Mouse (Mus musculus): ENCODE measurements around the gene Tmem175.
A peak's percentile ranks its signal among the peaks of the same experiment; 100 is the strongest.
"Not testable (repeated sequence)": the region's sequence is repeated elsewhere in the genome, so short reads cannot be mapped to it uniquely, and the experiment has no call there.

Tmem175 gene

DNA sequence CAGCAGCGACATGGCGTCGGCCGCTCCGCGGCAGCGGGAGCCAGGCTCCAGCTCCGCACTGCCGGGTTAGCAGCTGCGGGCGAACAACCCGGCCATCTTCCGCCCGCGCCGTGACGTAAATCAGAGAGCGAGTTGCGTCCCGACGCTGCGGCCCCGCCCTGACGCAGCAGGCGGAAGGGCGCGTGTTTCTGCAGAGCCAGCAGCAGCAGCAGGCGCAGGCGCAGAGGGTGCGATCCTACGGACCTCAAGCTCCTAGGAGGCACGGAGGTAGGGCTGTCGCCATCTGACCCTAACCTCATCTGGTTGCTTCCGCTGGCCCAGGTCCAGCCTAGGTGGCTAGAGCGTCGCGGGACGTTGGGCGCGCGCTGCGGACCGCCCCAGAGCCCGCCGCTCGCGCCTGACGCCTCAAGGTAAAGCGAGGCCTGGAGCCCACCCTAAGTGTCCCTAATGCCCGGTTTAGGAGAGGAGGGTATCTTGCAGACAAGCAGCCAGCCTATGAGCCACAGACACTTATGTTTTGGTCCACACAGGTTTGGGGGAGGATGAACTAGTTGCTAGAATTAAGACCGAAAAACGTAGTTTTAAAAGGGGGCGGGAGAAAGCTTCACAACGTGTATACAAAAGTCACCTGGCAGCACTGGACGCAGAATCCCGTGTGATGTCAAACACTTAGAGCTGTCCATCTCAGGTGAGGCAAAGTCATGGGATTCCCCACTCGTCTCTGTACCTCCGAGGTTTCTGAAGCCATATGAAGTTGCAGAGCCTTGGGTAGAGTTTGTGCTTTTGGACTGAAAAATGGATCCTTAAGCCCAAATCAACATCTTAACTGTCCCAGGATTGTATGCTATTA, at the start of gene Tmem175, which contains the start of gene Gak:
Gene Tmem175 (plus strand): TSS at position 137 of the 850 bp plus-strand sequence.
Gene Gak (minus strand): TSS at position 122 of the 850 bp plus-strand sequence.
- DNase-seq (ENCODE audit: low spot score in 2 of 2): peak; percentile 91 to 94

DNA sequence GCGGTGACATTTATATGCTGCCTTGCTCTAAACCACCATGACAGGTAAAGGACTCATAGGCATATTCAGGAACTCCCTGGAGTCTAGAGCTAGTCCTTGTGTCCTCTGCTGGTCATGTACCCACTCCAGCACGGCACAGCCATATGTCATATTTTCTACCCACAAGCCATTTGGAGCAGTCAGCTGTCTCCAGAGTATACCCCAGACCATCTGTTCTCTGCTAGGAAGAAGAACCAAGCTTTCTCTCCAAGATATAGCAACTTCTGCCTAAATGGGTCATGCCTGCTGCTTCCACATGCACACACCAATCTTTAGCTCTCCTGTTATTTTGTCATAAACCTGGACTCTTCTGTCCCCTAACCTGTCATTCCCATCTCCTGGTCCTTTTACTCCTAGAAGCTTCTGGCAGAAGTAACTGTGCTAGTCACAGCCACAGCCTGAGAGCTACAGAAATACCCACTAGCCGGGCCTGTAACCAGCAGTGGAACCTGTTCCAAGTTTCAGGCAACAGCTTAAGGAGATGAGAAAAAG, 48.1 kb upstream of the Tmem175 start:
- DNase-seq (ENCODE audit: low spot score in 2 of 2): peak; percentile 49 to 84

DNA sequence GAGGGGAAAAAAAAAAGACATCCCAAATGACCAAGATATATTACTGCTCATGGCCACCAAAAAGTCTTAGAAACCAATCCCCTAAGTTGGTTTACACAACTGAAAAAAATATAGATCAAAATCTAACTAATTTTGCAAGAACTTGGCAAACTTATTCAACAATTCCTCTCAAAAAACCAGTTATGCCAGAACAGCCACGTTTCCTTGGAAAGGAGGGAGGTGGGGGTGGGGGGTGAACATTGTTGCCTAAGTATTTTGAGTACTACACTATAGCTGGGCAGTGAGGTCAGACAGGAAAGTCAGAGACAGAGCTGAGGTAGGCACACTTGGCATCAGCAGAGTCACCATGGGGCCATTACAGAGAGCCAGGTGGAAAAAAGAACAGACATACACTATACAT, 29.6 kb upstream of the Tmem175 start:
- DNase-seq (ENCODE audit: low spot score in 2 of 2): no peak

GRCm38 (mm10) chr5:108602537-108602936, 27.0 kb upstream of the Tmem175 start:
- DNase-seq (ENCODE audit: low spot score in 2 of 2): peak; percentile 19 to 30

DNA sequence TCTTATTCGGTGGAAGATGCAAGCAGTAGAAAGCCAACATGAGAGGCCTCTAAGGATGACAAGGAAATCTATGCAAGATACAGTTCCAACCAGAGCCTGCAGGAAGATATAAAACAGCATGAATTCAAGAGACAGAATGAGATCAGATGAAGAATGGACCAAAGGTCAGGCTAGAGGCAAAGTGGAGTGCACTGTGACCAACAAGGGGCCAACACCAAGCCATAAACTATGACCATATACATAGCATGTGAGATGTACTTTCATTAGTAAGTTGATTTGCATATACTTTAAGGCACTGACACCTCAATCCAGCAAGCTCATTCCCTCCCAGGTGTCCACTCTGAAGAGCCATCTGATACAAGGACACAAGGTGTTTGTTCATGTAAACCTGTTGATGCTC, 19.1 kb upstream of the Tmem175 start:
- DNase-seq (ENCODE audit: low spot score in 2 of 2): no peak

DNA sequence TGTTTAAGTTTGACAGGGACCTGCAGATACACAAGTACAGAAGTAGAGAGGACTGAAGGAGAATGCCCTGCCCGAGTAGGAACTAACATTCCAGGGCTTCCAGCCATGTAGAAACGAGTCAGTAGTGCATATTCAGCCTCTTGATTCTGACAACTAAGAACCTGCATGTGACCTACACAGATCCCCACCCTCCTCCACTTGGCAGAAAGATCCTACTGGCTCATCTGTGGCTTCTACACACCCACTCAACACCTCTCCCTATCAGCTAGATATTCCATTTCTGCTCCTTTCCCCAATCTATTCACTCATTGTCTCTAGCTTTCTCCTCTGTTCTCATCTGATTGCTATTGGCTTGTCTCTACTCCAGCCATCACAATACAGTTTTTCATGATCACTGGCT, 7.7 kb upstream of the Tmem175 start:
- DNase-seq (ENCODE audit: low spot score in 2 of 2): peak in 1 of 2 experiments; percentile 29

DNA sequence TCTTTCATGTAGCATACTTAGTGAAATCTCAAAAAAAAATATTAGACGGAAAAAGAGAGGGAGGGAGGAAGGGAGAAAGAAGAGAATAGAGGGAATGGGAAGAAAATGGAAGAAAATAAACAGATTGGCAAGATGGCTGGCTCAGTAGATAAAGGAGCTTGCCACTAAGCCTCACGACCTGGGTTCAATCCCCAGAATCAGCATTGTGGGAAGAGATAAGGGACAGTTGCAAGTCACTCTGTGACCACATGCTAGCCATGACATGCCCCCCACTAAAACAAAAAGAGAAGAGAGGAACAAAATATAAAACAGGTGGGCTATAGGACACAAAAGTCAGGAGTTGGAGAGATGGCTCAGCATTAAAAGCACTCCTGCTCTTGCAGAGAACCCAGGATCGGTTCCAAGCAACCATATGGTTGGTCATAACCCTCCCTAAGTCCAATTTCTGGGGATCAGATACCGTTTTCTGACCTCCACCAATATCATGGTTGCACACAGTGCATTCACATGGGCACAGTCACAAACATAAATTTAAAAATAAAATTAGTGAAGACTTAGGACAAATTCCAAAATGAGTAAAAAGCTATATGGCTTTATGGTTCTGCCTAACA, 3.4 kb upstream of the Tmem175 start:
- DNase-seq (ENCODE audit: low spot score in 2 of 2): no peak

DNA sequence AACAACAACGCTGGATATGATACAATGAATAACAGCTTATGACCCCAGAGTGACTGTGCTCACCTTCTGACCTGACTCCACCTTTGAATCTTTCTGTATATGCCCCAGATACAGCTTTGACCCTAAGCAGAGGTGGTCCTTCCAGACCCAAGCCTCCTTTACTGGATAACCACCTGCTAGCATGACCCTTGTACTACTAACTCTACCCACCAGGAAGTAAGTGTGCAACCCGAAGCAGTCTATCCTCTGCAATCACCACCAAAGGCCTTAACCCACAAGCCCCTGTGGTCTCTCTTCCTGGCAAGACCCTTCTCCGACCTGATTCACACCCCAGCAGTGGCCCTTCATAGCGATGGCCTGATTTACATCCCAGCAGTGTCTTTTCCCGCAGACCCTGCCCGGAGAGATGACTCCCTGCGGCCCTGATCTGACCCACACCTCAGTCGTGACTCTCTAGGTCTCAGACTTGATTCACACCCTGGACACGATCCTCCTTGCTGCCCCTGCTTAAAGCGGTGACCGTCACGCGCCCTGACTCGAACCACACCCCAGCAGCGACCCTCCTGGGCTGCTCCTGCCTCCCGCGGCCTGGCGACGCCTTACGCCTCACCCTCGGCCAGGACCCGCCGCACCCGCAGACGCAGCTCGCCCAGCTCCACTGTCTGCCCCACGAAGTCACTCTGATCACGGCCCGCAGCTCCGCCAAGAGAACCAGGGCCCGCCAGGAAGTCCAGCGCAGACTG, 508 bp upstream of the Tmem175 start:
- peak in 1 of 2 experiments; percentile 27 for DNase-seq (ENCODE audit: low spot score in 2 of 2)

GRCm38 (mm10) chr5:108633676-108634075, 4.1 kb downstream of the Tmem175 start:
- no peak for DNase-seq (ENCODE audit: low spot score in 2 of 2)

- DNase-seq (ENCODE audit: low spot score in 2 of 2): not testable (repeated sequence)
These were observed 4.5 kb downstream of the Tmem175 start for GRCm38 (mm10) chr5:108634088-108634487.

GRCm38 (mm10) chr5:108636172-108636571, 6.6 kb downstream of the Tmem175 start:
- no peak for DNase-seq (ENCODE audit: low spot score in 2 of 2)

GRCm38 (mm10) chr5:108643674-108644073, 14.1 kb downstream of the Tmem175 start:
- no peak for DNase-seq (ENCODE audit: low spot score in 2 of 2)

GRCm38 (mm10) chr5:108645651-108646342, 16.2 kb downstream of the Tmem175 start:
- peak in 1 of 2 experiments; percentile 40 for DNase-seq (ENCODE audit: low spot score in 2 of 2)

DNA sequence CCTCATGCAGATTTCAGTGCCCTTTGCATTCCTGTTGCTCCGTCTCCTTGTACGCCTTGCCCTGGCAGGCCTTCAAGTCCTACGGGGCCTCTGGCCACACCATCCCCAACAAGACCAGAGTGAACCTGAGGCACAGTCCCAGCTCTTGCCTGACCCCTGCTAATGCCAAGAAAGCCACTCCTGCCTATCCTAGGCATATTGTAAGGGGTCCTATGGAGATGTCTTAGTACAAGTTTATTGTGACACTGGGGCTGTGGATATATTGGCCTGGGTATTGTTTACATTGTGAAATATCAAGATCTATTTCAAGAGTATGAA, 16.7 kb downstream of the Tmem175 start:
- DNase-seq (ENCODE audit: low spot score in 2 of 2): no peak

DNA sequence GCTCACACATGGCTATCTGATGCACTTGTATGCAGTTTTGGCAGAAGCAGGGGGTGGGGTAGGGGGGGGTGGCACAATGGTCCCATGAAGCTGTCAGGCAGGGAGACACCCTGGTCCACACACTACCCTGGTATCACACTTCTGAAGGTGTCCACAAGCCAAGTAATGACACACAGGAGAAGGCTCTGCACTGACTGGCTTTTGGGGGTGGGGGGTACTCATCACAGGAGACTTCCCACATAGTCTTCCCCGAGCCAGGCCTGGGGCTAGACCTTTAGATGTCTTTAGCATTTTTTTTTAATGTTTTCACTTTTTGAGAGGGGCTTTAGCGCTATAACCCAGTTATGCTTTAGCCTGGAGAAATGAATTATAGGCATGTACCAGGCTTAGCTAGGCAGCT, 17.7 kb downstream of the Tmem175 start:
- no peak for DNase-seq (ENCODE audit: low spot score in 2 of 2)

- no peak for DNase-seq (ENCODE audit: low spot score in 2 of 2)
These were observed 18.4 kb downstream of the Tmem175 start for GRCm38 (mm10) chr5:108647820-108648465.

DNA sequence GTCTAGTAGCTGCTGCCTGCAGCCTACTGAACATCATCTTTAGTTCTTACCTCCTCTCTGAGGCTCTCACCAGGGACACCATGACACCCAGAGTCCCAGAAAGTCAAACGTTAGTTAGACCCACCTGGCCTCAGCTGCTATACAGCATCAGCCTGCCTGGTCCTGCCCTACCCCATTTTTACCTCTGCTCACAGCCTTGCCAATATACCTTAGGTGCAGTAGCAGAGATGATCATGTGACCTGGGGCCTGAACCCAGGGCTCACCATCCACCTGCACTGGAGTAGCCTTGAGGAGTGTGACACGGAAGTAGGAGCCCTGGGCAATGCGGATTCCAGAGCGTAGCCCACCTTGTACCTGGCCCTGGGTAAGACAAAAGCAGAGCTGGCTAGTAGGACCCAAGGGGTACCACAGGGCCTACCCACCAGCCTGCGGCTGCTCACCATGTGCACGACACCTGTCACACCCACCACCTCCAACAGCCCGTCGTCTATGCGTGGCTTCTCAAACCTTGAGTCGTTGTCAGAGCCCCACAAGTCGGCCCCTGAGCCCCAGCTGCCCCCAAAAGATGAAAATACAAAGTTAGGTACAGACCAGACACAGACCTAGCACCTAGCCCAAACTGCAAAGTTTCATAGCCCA, 19.5 kb downstream of the Tmem175 start:
- DNase-seq (ENCODE audit: low spot score in 2 of 2): no peak

DNA sequence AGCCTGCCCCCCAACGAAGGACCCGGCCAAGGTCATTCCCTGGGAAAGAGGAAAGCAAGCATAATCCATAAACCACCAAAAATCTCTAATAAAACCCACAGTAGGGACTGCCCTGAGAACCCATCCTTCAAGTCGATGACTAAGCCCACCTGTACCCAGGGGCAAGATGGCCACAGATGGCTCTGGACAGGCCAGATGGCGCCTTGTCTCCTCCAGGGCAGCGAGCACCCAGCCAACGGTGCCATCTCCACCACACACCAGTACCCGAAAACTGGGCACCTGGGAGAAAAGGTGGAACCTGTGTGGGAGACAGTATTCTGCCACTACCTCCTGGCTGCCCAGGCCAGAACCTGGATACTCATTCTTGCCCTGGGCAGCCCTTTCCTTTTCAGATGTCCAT, 20.8 kb downstream of the Tmem175 start:
- no peak for DNase-seq (ENCODE audit: low spot score in 2 of 2)

GRCm38 (mm10) chr5:108651136-108651720, 21.7 kb downstream of the Tmem175 start:
- DNase-seq (ENCODE audit: low spot score in 2 of 2): no peak

- peak in 1 of 2 experiments; percentile 67 for DNase-seq (ENCODE audit: low spot score in 2 of 2)
These were observed 22.3 kb downstream of the Tmem175 start for GRCm38 (mm10) chr5:108651823-108652222.
